8 mouse cellular contexts compared by ENCODE assay signal in genomic region chr17:47139171-47139617, GRCm38 (mm10).
A peak's percentile ranks its signal among the peaks of the same experiment; 100 is the strongest.
DNase-seq lines count a peak whose midpoint lies in the region; ATAC-seq and TF ChIP-seq lines count a peak whose summit lies in the region.

No protein-coding gene starts in this region.

- TF ChIP-seq EP300 in ES-Bruce4 (IDR thresholded peaks at IDR 0.05; ENCODE audit: insufficient read depth, low read depth, low read length), result no peak

- H3K9me3 ChIP-seq in ES-Bruce4 (replicated peaks; ENCODE audit: control insufficient read depth, insufficient read depth, low read length, poor library complexity, severe bottlenecking), result no peaks in the 10 kb centered on the region
- H3K9me3 ChIP-seq in hindbrain, embryonic 11.5 days (ENCODE audit: control insufficient read depth, low read length), result no peaks in the 10 kb centered on the region

- no peaks in the 10 kb centered on the region for H3K27me3 ChIP-seq in ES-Bruce4 (ENCODE audit: control insufficient read depth, insufficient read depth, low read length, poor library complexity, severe bottlenecking)
- H3K27me3 ChIP-seq in hindbrain, embryonic 11.5 days (ENCODE audit: control insufficient read depth, insufficient read depth, low read length), result no peaks in the 10 kb centered on the region

- peak overlapping the region; percentile 22 for H3K27ac ChIP-seq in ES-Bruce4 (ENCODE audit: insufficient read depth, low read length)
- H3K27ac ChIP-seq in cortical plate, adult 2 months (ENCODE audit: insufficient read depth, low read length), result no peak overlapping the region
- H3K27ac ChIP-seq in hindbrain, embryonic 11.5 days (ENCODE audit: low read depth, low read length), result peak overlapping the region; percentile 99

- peaks cover 6% of the 10 kb centered on the region for H3K4me1 ChIP-seq in ES-Bruce4 (ENCODE audit: control insufficient read depth, insufficient read depth, low read length)
- no peaks in the 10 kb centered on the region for H3K4me1 ChIP-seq in cortical plate, adult 2 months (ENCODE audit: control insufficient read depth, insufficient read depth, low read length)
- peaks cover 7% of the 10 kb centered on the region; the same call in 1 of the 2 replicates for H3K4me1 ChIP-seq in hindbrain, embryonic 11.5 days (replicated peaks; ENCODE audit: control insufficient read depth, insufficient read depth, low read length)

- no peak for TF ChIP-seq CTCF in ES-Bruce4 (IDR thresholded peaks at IDR 0.05; ENCODE audit: low read depth, low read length)
- no peak for TF ChIP-seq CTCF in cortical plate, adult 2 months (IDR thresholded peaks at IDR 0.05; ENCODE audit: extremely low read depth, insufficient read depth, low read length)

- intact Hi-C loops in gastrocnemius, postnatal 36 days (cut with DNase I), result no loop called here

- TF ChIP-seq POLR2A in ES-Bruce4 (IDR thresholded peaks at IDR 0.05; ENCODE audit: insufficient read depth, low read length), result no peak
- TF ChIP-seq POLR2A in cortical plate, adult 2 months (IDR thresholded peaks at IDR 0.05; ENCODE audit: extremely low read depth, insufficient read depth, low read length), result no peak

- no peaks in the 10 kb centered on the region for H3K36me3 ChIP-seq in ES-Bruce4 (ENCODE audit: control insufficient read depth, insufficient read depth, low read length, poor library complexity, severe bottlenecking)
- H3K36me3 ChIP-seq in hindbrain, embryonic 11.5 days (ENCODE audit: control insufficient read depth, insufficient read depth, low read length), result no peaks in the 10 kb centered on the region

- ATAC-seq in hindbrain, embryonic 11.5 days (ENCODE audit: low FRiP score), result no peak

- peak overlapping the region; percentile 34 for H3K9ac ChIP-seq in ES-Bruce4 (ENCODE audit: low read depth, poor library complexity, severe bottlenecking)
- H3K9ac ChIP-seq in hindbrain, embryonic 11.5 days (ENCODE audit: low read depth, low read length), result peak overlapping the region; percentile 95

- H3K4me2 ChIP-seq in hindbrain, embryonic 11.5 days (replicated peaks; ENCODE audit: low read depth, low read length), result peak overlapping the region; percentile 95

- peak; percentile 16 for DNase-seq in gastrocnemius, postnatal 10 days
- DNase-seq in gastrocnemius, postnatal 36 days, result no peak
- peak; percentile 56 for DNase-seq in hindbrain, embryonic 11.5 days (ENCODE audit: low spot score)
- peak; percentile 34 for DNase-seq in mesoderm, embryonic 11.5 days (ENCODE audit: low read depth, low spot score)
- peak; percentile 42 for DNase-seq in testis, postnatal 14 days (ENCODE audit: low spot score)
- no peak for DNase-seq in spleen, postnatal 10 days (ENCODE audit: low spot score in 2 of 2)

- H3K4me3 ChIP-seq in ES-Bruce4 (ENCODE audit: low read depth, low read length), result peak overlapping the region; percentile 54
- H3K4me3 ChIP-seq in cortical plate, adult 2 months (ENCODE audit: insufficient read depth, low read length), result peak overlapping the region; percentile 85
- H3K4me3 ChIP-seq in hindbrain, embryonic 11.5 days (ENCODE audit: low read depth, low read length), result peak overlapping the region; percentile 66

- WGBS in hindbrain, embryonic 11.5 days, result under 1% methylated on average over 26 of the region's 27 CpGs

Comparison
In these comparisons a context has a peak if more than half of its experiments do, and no peak if none do; other contexts are left out.
1. DNase-seq: peak in gastrocnemius, postnatal 10 days (single experiment), hindbrain, embryonic 11.5 days (single experiment), mesoderm, embryonic 11.5 days (single experiment) and testis, postnatal 14 days (single experiment); none in gastrocnemius, postnatal 36 days (0 of 2) and spleen, postnatal 10 days (0 of 2).
2. Peak in every context shown above with its lines, with median percentiles within 50 percentile points of each other: H3K4me3 ChIP-seq.